ENCODE assay signal across 1 mouse cellular context in the genomic region with DNA sequence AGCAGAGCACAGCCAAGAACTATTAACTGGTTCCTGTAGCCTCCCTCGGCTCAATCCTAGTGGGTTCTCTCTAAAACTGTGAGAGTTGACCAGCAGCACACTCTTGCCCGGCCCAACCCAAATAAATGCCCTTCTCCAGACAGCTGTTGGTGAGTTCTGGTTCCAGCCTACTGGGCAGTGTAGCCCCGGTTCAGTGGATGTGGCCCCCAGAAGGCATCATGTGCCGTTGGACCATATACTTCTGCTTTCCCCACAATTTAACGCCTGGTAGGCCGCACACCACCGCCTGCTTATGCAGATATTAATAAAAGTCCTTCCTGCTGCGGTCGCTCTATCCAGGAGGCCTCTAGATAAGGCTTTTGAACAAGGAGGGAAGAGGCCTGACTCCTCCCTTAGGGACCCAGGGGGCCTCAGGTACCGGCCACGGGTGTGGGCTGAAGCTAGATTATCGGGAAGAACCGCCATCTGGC.
TF ChIP-seq lines count a peak whose summit lies in the region.

No protein-coding gene starts in this region.

TF ChIP-seq in CH12.LX, 34 proteins besides CTCF, POLR2A, EP300 and RAD21:
- TF ChIP-seq IRF4 (IDR thresholded peaks at IDR 0.05; ENCODE audit: low read depth, low read length) (0 out of 2 replicates have a peak, but pooled peaks have one; percentile 19), PAX5 (IDR thresholded peaks at IDR 0.05; ENCODE audit: low read length) (no peak), E2F4 (IDR thresholded peaks at IDR 0.05; ENCODE audit: insufficient replicate concordance, low read depth, low read length) (no peak), HCFC1 (IDR thresholded peaks at IDR 0.05; ENCODE audit: low read depth, low read length) (peak; percentile 27), ELF1 (IDR thresholded peaks at IDR 0.05; ENCODE audit: low read depth, low read length) (no peak), ZC3H11A (IDR thresholded peaks at IDR 0.05; ENCODE audit: low read depth, low read length) (no peak), JUND (conservative IDR thresholded peaks at IDR 0.05; ENCODE audit: low read depth, low read length) (no peak), MAX (IDR thresholded peaks at IDR 0.05; ENCODE audit: low read length) (no peak), KAT2A (IDR thresholded peaks at IDR 0.05; ENCODE audit: insufficient replicate concordance, low read length) (0 out of 2 replicates have a peak, but pooled peaks have one; percentile 45), MYC (IDR thresholded peaks at IDR 0.05; ENCODE audit: low read depth, low read length) (no peak), ZMIZ1 (IDR thresholded peaks at IDR 0.05; ENCODE audit: low read depth, low read length) (no peak), BHLHE40 (IDR thresholded peaks at IDR 0.05; ENCODE audit: low read depth, low read length) (peak; percentile 71), GABPA (IDR thresholded peaks at IDR 0.05; ENCODE audit: insufficient replicate concordance, low read depth, low read length) (no peak), RCOR1 (conservative IDR thresholded peaks at IDR 0.05; ENCODE audit: low read depth, low read length) (0 out of 2 replicates have a peak, but pooled peaks have one; percentile 62), ZNF384 (IDR thresholded peaks at IDR 0.05; ENCODE audit: low read depth, low read length) (no peak), SIN3A (IDR thresholded peaks at IDR 0.05; ENCODE audit: low read length) (no peak), UBTF (IDR thresholded peaks at IDR 0.05; ENCODE audit: low read depth, low read length) (0 out of 2 replicates have a peak, but pooled peaks have one; percentile 15), SMC3 (IDR thresholded peaks at IDR 0.05; ENCODE audit: low read depth, low read length) (no peak), MXI1 (IDR thresholded peaks at IDR 0.05; ENCODE audit: low read depth, low read length) (no peak), JUN (IDR thresholded peaks at IDR 0.05; ENCODE audit: insufficient read depth, low read depth, low read length) (no peak), USF2 (conservative IDR thresholded peaks at IDR 0.05; ENCODE audit: low read depth, low read length) (no peak), ETS1 (conservative IDR thresholded peaks at IDR 0.05; ENCODE audit: low read depth, low read length) (no peak), CHD2 (IDR thresholded peaks at IDR 0.05; ENCODE audit: low read length) (no peak), TBP (conservative IDR thresholded peaks at IDR 0.05; ENCODE audit: low read depth, low read length) (no peak), USF1 (IDR thresholded peaks at IDR 0.05; ENCODE audit: low read depth, low read length) (no peak), TCF12 (IDR thresholded peaks at IDR 0.05; ENCODE audit: low read depth, low read length) (0 out of 2 replicates have a peak, but pooled peaks have one; percentile 22), MEF2A (IDR thresholded peaks at IDR 0.05; ENCODE audit: borderline replicate concordance, low read depth, low read length) (no peak), POLR2AphosphoS2 (IDR thresholded peaks at IDR 0.05; ENCODE audit: low read depth, low read length) (no peak), NELFE (IDR thresholded peaks at IDR 0.05; ENCODE audit: low read depth, low read length) (no peak), MAFK (IDR thresholded peaks at IDR 0.05; ENCODE audit: insufficient replicate concordance, low read length) (no peak), ZKSCAN1 (IDR thresholded peaks at IDR 0.05; ENCODE audit: borderline replicate concordance, low read depth, low read length) (no peak), CHD1 (IDR thresholded peaks at IDR 0.05; ENCODE audit: low read depth, low read length) (peak; percentile 58; the same call in 1 of the 2 replicates), MAZ (IDR thresholded peaks at IDR 0.05; ENCODE audit: low read depth, low read length) (0 out of 2 replicates have a peak, but pooled peaks have one; percentile 55), NRF1 (IDR thresholded peaks at IDR 0.05; ENCODE audit: low read depth, low read length) (no peak)
